Mouse (Mus musculus): ENCODE data around the gene Camta1. TPM values are rescaled to one million over a fixed set of nuclear protein-coding genes. Genes with fewer than 3 reads are reported as not detected.

The Camta1 gene
- total and polyA plus RNA-seq, 2 experiments = 2.7 to 6.1 TPM

DNA sequence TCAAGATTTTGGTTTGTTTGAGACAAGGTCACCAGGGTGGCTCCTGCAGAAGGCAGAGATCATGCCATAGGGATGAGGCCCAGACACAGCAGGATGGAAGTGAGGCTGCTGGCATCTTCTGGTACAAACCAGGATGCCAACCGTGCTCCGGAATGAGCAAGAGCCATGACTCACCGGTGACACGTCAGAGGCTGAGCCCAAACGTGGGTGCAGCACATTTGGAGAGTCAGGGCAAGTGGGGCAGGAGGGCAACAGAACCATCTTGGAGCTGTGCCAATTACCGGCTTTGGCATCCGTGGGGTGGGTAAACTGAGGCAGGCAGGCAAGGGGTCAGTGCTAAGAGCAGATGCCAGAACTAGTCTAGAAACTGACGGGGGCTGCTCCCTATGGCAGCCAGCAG, 888.4 kb downstream of the Camta1 start:
- Histone ChIP-seq H3K9ac (ENCODE audit: low read depth, low read length) (no peak overlapping the region), H3K4me3 (ENCODE audit: insufficient read depth, low read depth, low read length) (no peak overlapping the region), H3K4me1 (ENCODE audit: control insufficient read depth, insufficient read depth, low read length) (no peaks in the 10 kb centered on the region), H3K27me3 (ENCODE audit: control insufficient read depth, insufficient read depth, low read length) (no peaks in the 10 kb centered on the region), H3K27ac (replicated peaks; ENCODE audit: insufficient read depth, low read depth, low read length) (no peak overlapping the region), H3K36me3 (ENCODE audit: control insufficient read depth, insufficient read depth, low read length) (no peaks in the 10 kb centered on the region), H3K79me2 (ENCODE audit: control insufficient read depth, insufficient read depth, low read length) (no peaks in the 10 kb centered on the region)
- WGBS = 80% methylated on average over 8 of the region's 8 CpGs
- DNase-seq (ENCODE audit: extremely low read depth, low read depth, low spot score) = no peak
- TF ChIP-seq CTCF (IDR thresholded peaks at IDR 0.05; ENCODE audit: low read depth, low read length) = no peak

DNA sequence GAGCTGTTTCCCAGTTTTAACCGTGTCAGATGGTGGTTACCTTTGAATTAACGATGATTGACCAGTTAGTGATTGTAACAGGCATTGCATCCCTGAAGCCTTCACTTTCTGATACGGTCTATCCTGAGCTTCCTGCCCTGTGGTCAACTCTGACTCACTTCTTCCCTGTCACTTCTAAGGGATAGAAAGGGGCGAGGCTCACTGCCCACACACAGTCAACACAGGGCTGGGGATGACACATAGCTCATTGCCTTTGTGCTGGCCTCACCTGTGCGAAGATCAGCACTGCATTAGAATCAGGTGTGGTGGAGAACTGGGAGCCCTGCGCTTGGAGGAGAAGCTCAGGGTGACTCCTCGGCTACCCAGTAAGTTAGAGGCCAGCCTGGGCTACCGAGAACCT, 892.7 kb downstream of the Camta1 start:
- no peak overlapping the region for H3K27ac ChIP-seq (replicated peaks; ENCODE audit: insufficient read depth, low read depth, low read length)
- no peak for DNase-seq (ENCODE audit: extremely low read depth, low read depth, low spot score)
- H3K9ac ChIP-seq (ENCODE audit: low read depth, low read length) = no peak overlapping the region
- no peaks in the 10 kb centered on the region for H3K36me3 ChIP-seq (ENCODE audit: control insufficient read depth, insufficient read depth, low read length)
- no peaks in the 10 kb centered on the region for H3K27me3 ChIP-seq (ENCODE audit: control insufficient read depth, insufficient read depth, low read length)
- WGBS = 86% methylated on average over 8 of the region's 8 CpGs
- H3K4me3 ChIP-seq (ENCODE audit: insufficient read depth, low read depth, low read length) = no peak overlapping the region
- H3K79me2 ChIP-seq (ENCODE audit: control insufficient read depth, insufficient read depth, low read length) = no peaks in the 10 kb centered on the region
- H3K4me1 ChIP-seq (ENCODE audit: control insufficient read depth, insufficient read depth, low read length) = no peaks in the 10 kb centered on the region
- TF ChIP-seq CTCF (IDR thresholded peaks at IDR 0.05; ENCODE audit: low read depth, low read length) (no peak), POLR2A (IDR thresholded peaks at IDR 0.05; ENCODE audit: extremely low read depth, insufficient read depth, low read length) (no peak)

DNA sequence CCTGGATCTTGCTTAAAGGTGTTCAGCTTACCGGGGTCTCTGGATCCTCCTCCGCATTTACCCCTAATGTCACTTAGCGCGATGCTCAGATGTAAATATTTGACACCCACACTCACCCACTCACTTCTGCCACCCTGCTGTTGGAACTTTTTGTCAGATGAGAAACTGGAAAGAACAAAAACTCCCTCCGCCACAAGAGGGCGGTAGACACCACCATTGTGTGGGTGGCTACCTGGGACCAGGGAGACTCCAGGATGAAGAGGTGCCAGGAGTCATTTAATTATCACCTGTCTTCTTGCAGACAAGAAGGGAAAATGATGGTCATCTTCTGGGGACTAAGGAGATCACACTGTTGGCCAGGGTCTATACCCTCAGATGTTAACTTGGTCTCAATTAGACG, 895.1 kb downstream of the Camta1 start:
- DNase-seq (ENCODE audit: extremely low read depth, low read depth, low spot score) = peak; percentile 28
- Histone ChIP-seq H3K27ac (replicated peaks; ENCODE audit: insufficient read depth, low read depth, low read length) (no peak overlapping the region), H3K27me3 (ENCODE audit: control insufficient read depth, insufficient read depth, low read length) (no peaks in the 10 kb centered on the region), H3K4me3 (ENCODE audit: insufficient read depth, low read depth, low read length) (no peak overlapping the region), H3K79me2 (ENCODE audit: control insufficient read depth, insufficient read depth, low read length) (no peaks in the 10 kb centered on the region), H3K9ac (ENCODE audit: low read depth, low read length) (no peak overlapping the region), H3K4me1 (ENCODE audit: control insufficient read depth, insufficient read depth, low read length) (no peaks in the 10 kb centered on the region), H3K36me3 (ENCODE audit: control insufficient read depth, insufficient read depth, low read length) (no peaks in the 10 kb centered on the region)
- TF ChIP-seq POLR2A (IDR thresholded peaks at IDR 0.05; ENCODE audit: extremely low read depth, insufficient read depth, low read length) (no peak), CTCF (IDR thresholded peaks at IDR 0.05; ENCODE audit: low read depth, low read length) (peak; percentile 68)
- 13% methylated on average over 7 of the region's 7 CpGs for WGBS

DNA sequence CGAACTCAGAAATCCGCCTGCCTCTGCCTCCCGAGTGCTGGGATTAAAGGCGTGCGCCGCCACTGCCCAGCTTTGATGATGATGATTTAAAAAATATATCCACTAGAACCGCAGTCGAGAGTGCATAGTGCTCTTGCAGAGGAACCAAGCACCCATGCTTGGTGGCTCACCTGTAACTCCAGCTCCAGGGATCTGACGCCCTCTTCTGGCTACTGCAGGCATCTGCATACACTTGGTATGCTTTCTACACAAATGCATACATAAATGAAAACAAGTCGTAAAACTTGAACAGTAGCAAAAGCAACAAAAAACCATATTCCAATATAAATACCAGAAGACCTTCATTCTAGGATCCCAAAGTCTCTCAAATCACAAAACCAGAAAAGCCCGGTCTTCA, 896.1 kb downstream of the Camta1 start:
- Histone ChIP-seq H3K79me2 (ENCODE audit: control insufficient read depth, insufficient read depth, low read length) (no peaks in the 10 kb centered on the region), H3K27me3 (ENCODE audit: control insufficient read depth, insufficient read depth, low read length) (no peaks in the 10 kb centered on the region), H3K4me1 (ENCODE audit: control insufficient read depth, insufficient read depth, low read length) (no peaks in the 10 kb centered on the region), H3K36me3 (ENCODE audit: control insufficient read depth, insufficient read depth, low read length) (no peaks in the 10 kb centered on the region), H3K4me3 (ENCODE audit: insufficient read depth, low read depth, low read length) (no peak overlapping the region), H3K9ac (ENCODE audit: low read depth, low read length) (no peak overlapping the region), H3K27ac (replicated peaks; ENCODE audit: insufficient read depth, low read depth, low read length) (no peak overlapping the region)
- TF ChIP-seq POLR2A (IDR thresholded peaks at IDR 0.05; ENCODE audit: extremely low read depth, insufficient read depth, low read length) = no peak
- peak; percentile 44; the same call in 1 of the 2 replicates for TF ChIP-seq CTCF (IDR thresholded peaks at IDR 0.05; ENCODE audit: low read depth, low read length)
- 66% methylated on average over 11 of the region's 11 CpGs for WGBS
- no peak for DNase-seq (ENCODE audit: extremely low read depth, low read depth, low spot score)

DNA sequence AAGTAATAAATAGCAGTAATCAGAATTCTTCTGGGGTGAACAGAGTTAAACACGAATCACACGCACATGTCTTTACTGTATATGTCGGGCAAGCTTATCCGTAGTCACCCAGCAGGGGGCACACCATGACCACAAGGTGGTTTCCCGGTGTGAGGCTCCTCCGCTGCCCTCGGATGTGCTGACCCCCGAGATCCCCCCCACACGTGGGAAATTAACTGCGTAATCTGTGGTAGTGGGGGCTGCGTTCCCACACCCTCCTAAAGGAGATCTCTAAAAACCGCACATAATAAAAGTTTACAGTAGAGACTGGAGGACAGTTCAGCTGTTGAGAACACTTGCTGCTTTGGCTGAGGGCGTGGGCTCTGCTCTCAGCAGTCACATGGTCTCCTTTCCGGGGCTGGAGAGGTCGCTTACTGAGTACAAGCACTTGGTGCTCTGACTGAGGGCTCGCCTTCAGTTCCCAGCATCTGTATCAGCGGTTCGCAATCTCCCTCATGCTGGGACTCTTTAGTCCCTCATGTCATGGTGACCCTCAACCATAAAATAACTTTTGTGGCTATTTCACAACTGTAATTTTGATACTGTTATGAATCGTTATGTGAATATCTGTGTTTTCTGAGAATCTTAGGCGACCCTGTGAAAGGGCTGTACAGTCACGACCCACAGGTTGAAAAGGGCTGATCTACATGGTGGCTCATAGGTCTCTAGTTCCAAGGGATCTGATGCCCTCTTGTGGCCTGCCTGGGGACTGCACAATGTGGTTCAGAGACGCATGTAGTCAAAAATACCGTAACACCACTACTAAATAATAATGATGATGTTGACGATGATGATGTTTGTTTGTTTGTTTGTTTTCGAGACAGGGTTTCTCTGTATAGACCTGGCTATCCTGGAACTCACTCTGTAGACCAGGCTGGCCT, 896.8 kb downstream of the Camta1 start:
- peak; percentile 59 for DNase-seq (ENCODE audit: extremely low read depth, low read depth, low spot score)
- Histone ChIP-seq H3K36me3 (ENCODE audit: control insufficient read depth, insufficient read depth, low read length) (no peaks in the 10 kb centered on the region), H3K79me2 (ENCODE audit: control insufficient read depth, insufficient read depth, low read length) (no peaks in the 10 kb centered on the region), H3K9ac (ENCODE audit: low read depth, low read length) (no peak overlapping the region), H3K27me3 (ENCODE audit: control insufficient read depth, insufficient read depth, low read length) (no peaks in the 10 kb centered on the region), H3K4me3 (ENCODE audit: insufficient read depth, low read depth, low read length) (peak overlapping the region; percentile 3; the same call in 1 of the 2 replicates), H3K27ac (replicated peaks; ENCODE audit: insufficient read depth, low read depth, low read length) (no peak overlapping the region), H3K4me1 (ENCODE audit: control insufficient read depth, insufficient read depth, low read length) (no peaks in the 10 kb centered on the region)
- no peak for TF ChIP-seq POLR2A (IDR thresholded peaks at IDR 0.05; ENCODE audit: extremely low read depth, insufficient read depth, low read length)
- TF ChIP-seq CTCF (IDR thresholded peaks at IDR 0.05; ENCODE audit: low read depth, low read length) = peak; percentile 86
- 8% methylated on average over 25 of the region's 25 CpGs for WGBS

DNA sequence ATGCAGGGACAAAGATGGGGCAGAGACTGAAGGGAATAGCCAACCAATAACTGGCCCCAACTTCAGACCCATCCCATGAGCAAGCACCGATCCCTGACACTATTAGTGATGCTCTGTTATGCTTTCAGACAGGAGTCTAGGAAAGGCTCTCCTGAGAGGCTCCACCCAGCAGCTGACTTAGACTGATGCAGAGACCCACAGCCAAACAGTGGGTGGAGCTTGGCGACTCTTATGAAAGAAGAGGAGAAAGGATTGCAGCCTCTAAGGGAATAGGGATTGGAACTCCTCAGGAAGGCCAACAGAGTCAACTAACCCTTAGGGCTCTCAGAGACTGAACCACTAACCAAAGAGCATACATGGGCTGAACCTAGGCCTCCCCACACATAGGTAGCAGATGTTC, 898.0 kb downstream of the Camta1 start:
- WGBS = 75% methylated on average over 2 of the region's 2 CpGs
- Histone ChIP-seq H3K4me1 (ENCODE audit: control insufficient read depth, insufficient read depth, low read length) (no peaks in the 10 kb centered on the region), H3K9ac (ENCODE audit: low read depth, low read length) (no peak overlapping the region), H3K27ac (replicated peaks; ENCODE audit: insufficient read depth, low read depth, low read length) (no peak overlapping the region), H3K79me2 (ENCODE audit: control insufficient read depth, insufficient read depth, low read length) (no peaks in the 10 kb centered on the region), H3K4me3 (ENCODE audit: insufficient read depth, low read depth, low read length) (no peak overlapping the region), H3K36me3 (ENCODE audit: control insufficient read depth, insufficient read depth, low read length) (no peaks in the 10 kb centered on the region), H3K27me3 (ENCODE audit: control insufficient read depth, insufficient read depth, low read length) (no peaks in the 10 kb centered on the region)
- DNase-seq (ENCODE audit: extremely low read depth, low read depth, low spot score) = no peak
- TF ChIP-seq POLR2A (IDR thresholded peaks at IDR 0.05; ENCODE audit: extremely low read depth, insufficient read depth, low read length) = no peak
- no peak for TF ChIP-seq CTCF (IDR thresholded peaks at IDR 0.05; ENCODE audit: low read depth, low read length)

All from liver, adult 2 months (tissue).